Mouse (Mus musculus) megakaryocyte-erythroid progenitor cell, adult 5-6 weeks (primary cell): ENCODE measurements around the gene Casr. TPM values are rescaled to one million over a fixed set of nuclear protein-coding genes. Genes with fewer than 3 reads are reported as not detected.

Source experiments
- ATAC-seq: replicated peaks from 2 replicates; pipeline ENCODE4 v1.8.0; 2016; ENCODE audit warnings: mild to moderate bottlenecking, inconsistent platforms; ENCODE audit not compliant: severe bottlenecking, poor library complexity, low FRiP score, low TSS enrichment
- total RNA-seq, 2 experiments: library from RNA; stranded (forward) in 1 of 2; stranded (reverse) in 1 of 2; fragments of 200-1000, 215-1000 nt in 1 of 2; fragments of >200 nt in 1 of 2; fragmentation: Nextera tagmentation in 1 of 2; gene quantifications; 2 replicates each; pipeline ENCODE4 v1.2.3; 2014 to 2017

Gene Casr
- total RNA-seq (2014; fragmentation: Nextera tagmentation) (not detected in 2 replicates), total RNA-seq (2017) (not detected in 2 replicates)

DNA sequence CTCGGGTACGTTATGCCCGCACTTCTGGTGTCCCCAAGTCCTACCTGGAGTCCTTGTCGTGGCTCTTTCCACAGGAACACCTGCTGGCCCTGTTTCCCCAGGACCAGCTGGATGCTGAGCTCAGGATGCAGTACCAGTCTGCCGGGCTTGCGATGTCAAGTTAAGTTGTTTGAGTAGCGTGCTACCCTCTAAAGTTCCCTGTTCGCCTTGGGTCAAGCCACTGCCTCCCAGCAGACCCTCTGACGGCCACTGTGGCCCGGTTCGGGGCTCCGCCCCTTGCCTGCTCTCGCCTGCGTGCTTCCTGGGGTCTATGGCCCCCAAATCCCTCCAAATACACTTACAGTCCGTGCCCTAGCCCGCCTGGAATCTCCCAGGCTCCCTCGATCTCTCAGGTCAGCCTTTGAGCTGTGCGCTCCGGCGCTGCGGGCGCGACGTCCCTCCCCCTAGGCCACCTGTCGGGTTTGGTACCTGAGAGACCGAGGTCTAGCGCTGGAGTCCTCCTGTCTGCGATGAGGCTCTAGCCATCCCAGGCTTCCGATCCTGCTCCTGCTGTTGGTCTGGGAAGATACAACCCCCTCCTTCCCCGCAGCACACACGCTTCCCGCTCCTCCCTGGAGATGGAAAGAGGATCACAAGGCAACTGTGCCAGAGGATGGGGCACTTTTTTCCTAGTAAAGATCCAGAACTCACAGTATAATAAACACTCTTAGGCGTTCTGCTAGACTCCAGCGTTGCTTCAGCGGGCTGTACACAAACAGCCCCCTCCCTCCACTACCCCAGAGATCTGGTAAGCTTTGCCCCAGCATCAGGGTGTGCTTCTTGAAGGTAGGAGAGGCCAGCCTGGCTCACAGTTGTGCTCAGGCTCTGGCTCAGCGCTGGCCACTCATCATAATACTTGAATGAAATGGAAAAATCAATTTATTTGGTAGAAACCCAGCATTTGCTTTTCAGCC, at the start of gene Casr:
Casr (minus strand) TSS at position 756 of the 953 bp plus-strand sequence.
- no peak for ATAC-seq

DNA sequence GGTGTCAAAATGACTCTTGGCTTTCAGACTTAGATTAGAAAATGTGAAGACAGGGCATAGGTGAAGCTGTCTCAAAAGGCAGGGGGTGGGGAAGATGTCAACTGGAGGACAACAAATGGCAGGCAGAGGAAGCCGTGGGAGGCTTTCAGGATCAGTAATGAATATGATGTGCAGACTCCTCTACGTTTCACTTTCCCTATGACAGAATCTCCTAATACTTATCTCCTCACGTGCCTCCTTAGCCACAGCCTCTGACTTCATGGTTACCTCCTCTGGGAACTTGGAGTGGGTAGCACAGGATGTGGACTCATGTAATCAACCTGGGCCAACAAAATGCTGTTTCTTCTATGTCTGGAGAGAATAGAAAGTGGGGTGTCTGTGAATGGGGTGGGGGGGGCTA, 40.7 kb upstream of the Casr start:
- no peak for ATAC-seq

DNA sequence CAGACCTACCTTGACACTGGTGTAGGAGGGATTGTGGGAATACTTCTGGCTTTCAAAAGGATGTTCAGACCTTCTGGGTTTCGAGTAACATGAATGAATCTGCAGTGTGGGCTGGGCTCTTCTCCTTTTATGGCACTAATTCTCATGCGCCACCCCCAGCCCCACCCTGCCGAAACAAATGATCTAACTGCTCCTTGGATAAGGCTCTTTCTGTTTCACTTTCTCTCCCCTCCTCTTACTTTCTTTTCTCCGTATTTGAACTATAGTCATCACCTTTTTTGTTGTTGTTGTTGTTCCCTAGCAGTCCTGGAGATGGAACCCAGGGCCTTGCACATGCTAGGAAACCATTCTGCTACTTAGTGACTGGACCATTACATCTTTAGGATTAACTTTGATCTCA, 36.3 kb upstream of the Casr start:
- ATAC-seq: peak; percentile 52; the same call in 1 of the 2 replicates

DNA sequence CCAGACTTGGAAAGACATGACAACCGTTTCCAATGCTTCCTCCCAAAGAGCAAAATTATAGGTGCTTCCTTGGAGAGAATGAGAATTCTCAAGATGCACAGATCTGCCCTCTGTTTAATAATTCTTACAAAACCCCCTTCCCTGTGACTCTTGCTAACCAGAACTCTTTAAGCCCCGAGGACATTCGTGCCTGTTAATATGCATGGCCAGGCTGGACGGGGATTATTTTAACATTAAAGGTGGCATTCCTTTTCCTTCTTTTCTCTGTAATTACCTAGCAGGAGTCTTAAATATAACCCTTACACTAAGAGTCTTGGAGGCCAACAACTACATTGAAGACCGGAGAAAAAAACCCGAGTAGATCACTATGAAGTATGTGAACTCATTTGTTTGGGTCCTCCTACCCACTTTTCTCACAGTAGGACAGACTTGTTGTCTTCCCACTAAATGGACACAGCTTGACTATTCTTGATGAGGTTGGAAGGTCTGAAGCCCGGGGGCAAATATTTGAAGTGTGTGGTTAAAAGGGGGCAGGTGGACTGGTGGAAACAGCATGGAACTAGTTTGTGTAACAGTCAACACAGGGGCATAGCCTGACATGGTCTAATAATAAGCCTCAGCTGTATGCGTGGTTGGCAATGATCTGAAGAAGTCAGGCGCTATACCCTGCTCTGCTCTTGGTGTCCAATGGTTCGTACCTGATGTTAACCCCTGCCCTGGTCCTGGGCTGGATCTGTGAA, 34.9 kb upstream of the Casr start:
- no peak for ATAC-seq

DNA sequence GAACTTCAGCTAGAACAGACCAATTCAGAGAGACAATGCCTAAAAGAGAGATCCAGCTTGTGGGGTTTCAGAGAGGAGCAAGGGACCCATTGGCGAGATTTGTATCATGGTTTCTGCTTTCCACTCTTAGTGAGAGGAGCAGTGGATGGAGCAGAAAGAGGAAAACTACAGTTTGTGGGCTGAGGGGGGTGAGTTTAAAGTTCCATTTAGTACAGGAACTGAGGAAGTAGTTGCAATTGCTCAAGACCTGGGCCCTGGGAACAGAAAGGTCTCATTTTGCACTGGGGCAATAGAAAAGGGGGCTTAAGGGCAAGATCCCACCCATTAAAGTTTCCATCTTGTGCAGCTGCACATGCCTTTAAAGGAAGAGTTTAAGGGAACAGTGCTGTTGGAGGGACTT, 28.0 kb upstream of the Casr start:
- ATAC-seq: no peak

DNA sequence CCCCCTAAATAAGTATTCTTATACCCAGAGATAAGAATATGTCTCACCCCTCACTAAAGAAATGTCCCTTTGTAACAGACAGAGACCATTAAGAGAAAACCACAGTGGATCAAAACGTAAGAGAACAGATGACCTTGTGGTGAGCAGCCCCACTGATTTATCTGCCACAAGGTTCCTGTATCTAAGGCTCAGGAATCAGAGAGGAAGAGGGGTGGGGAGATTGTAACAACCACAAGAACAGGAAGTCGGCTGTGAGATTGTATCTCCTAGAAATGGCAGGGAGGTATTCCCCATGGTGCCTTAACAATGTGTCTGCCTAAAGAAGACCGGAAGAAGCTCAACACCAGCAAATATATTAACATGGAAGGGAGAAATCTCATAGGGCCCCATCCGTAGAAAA, 26.0 kb upstream of the Casr start:
- no peak for ATAC-seq

DNA sequence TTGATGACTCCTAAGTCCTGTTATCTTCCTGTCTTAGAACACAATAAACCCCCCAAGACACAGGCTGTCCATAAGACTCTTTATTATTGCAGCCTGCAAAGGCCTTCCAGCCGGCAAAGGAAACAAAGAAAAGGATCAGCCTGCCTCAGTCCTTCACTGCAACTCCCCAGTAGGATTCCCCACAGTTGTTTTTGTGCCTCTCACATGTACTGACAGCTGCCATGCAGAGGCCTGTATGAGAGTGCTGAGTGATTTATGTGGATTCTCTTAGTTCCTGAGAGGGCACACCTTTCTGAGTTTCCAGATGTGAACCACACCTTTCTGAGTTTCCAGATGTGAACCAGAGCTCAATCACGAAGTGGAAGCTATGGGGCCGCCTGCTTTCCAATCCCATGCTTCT, 20.1 kb upstream of the Casr start:
- ATAC-seq: no peak

DNA sequence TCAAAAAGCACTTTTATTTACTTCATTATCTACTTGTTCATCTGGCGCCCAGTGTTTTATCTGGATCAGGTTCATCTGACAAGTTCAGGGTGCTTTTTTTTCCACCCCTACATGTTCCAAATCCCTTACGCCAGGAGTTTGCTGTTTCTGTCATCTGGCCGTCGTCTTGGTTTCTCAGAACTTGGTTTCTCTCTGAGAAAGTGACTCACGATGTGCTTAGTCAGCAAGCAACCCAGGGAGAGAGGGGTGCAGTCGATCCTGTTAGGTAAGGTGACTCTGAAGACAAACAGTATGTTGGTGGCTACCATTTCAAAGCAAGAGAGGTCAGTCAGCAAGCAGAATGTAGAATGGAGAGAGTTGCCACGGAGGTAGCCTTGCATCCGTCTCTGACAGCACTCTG, 10.0 kb upstream of the Casr start:
- ATAC-seq: no peak

DNA sequence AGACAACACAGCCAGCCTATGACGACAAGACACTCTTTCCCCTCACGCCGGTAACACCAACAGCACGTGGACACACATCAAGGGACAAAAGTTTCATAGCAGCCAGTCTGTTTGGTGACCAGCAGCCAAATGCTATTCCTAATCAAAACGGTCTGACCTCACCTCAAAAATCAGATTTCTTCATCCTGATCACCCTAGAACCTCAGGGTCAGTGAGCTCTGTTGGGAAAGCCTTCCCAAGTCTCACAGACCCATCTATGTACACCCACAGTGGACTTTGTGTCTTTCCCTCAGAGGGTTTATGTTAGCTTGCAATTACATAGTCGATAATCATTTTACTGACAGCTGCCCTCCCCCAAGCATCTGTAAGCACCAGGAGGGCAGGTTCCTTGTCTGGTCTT, 2.4 kb downstream of the Casr start:
- ATAC-seq: no peak

DNA sequence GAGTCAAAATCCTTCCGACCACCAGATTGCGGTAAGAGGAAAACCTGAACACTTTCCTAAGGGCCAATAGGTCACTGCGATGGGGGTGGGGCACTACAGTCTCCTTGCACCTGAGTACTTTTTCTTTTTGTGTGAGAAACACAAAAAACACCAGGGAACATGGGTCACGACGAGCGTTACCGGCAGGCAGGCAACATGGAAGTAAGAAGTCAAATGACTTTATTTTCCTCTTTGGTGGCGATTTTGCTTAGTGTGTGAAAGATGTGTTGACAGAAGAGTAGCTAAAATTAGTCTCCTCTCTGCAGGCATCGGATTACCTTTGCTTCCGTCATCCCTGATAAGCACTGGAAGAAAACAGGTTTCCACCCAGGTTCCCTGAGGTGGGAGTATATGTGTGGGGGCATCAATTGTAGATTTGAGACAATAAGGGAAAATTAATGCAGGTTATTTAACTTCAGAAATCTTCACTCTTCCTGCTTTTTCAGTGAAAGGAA, 6.2 kb downstream of the Casr start:
- no peak for ATAC-seq

DNA sequence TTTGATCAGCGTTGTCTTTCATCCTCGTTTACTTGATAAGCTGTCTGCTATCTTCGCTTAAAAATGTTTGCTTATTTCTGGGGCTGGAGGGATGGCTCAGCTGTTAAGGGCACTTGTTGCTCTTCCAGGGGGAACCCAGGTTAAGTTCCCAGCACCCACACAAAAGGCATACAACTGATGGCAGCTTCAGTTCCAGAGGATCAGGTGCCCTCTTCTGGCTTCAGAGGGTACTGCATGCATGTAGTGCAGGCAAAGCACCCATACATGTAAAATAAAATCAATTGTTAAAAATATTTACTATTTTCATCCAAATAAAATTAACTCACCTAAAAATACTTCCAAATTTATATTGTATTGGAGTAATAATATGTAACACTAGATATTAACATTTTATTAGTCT, 8.3 kb downstream of the Casr start:
- ATAC-seq: no peak

DNA sequence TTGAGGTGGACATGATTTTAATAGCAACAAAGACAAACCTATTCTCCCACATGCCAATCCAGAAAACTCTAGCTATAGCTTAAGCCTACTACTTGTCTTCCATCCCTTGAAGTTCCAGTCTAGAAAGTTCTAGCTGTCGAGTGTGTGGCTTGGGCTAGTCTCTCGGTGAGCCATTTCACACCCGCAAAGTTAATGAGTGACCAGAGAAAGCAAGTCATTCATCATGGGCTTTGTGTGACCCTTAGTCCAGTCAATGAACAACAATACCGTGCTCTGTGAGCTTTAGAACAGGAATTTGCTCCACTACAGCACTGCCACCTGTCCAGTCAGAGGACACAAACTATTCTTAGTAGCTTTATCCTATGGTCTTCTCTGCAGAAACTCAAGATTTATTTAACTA, 16.6 kb downstream of the Casr start:
- no peak for ATAC-seq

DNA sequence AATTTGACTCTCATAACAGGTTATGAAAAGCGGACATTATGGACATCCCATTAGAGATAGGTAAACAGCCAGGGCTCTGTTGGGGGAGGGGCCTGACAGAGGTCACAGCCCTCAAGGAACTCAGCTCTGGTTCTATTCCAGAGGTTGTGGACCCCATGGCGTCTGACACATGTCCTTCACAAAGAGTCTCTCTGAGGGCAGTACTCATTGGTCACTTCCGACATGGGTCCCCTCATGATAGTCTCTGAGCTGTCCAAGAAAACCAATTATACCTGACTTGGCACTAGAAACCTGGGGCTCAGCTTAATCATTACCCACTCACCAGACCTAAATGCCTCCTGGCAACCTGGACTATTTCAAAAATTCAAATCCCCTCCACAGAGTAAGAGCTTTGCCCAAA, 18.9 kb downstream of the Casr start:
- ATAC-seq: no peak

DNA sequence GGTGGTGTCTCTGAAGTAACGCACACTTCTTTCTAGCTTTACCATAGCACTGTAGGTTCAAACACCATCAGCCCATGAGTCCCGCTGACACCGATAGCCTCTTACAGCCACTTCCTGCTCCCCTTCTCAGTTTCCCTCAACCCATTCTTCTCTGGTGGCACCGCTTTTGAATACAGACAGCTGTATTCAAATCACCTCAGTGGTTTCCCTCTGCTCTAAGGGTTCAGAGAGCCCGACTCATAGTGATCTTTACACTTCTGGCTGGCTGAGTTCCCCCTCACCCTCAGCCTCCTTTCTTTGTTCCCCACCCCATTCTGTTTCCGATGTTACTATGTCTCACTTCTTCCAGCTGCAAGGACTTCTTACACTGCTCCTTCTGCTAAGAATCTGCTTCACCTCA, 21.1 kb downstream of the Casr start:
- ATAC-seq: no peak

DNA sequence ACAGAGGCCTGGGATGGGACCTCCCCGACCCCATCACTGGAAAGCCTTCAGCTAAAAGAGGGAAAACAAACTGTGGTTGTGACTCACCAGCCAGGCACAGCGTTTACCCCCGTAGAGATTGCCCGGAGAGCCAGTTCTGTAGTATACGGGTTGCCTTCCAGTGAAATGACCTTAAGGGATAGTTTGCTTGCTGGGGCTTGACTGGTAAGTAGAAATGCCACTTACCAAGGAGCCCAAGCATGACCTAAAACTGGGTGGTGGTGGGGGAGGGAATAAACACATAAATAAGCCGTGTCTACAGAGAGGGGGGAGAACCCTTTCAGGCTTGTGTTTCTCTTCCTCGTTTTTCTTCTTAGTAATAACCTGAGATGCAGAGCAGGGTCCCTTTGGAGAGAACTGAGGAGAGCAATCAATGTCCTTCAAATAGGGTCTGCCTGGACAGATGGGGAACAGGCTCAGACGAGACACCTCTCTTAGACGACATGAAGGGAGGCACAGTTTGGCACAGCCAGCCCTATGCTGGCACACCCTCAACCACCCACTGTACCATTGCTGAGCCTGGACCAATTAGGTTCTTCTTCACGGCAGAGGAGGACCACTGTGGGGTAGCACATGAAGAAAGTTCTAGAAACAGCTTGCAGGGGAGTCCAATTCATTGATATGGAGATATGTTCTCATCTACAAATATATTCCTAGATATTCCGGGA, 28.8 kb downstream of the Casr start:
- no peak for ATAC-seq

DNA sequence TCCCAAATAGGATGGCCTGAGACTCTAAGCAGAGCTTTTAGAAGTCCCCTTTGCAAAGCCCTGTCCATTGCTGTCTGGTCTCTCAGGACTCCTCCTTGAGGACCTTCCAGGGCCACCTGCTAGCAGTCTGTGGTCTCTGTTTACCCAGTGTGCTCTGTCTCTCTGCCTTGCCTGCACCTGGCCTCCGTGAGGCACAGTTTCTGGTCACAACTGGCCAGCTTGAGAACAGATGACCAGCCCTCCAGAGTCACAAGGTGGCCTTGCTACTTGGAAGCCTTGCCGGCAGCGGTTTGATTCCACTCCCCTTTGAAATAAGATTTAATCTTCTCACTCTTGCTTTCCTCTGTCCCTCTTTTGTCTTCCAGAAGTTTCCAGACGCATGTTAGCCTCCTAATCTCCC, 29.9 kb downstream of the Casr start:
- no peak for ATAC-seq

DNA sequence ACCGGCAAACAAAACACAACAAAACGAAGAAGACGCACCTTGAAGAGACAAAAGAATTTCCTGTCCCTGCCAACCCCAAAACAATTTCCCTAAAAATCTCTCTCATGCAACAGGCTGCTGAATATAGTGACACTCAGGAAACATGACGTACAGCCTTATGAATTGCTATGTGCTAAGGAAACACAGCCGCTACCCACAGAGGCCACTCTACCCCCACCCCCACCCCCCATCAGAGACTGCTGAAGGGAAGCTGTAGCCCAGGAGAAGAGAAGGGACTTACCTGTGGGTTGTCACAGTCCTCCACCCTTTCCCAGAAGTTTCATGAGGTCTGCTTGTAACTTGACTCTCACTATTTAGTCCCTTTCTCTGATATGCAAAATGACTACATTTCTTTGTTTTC, 30.3 kb downstream of the Casr start:
- no peak for ATAC-seq

DNA sequence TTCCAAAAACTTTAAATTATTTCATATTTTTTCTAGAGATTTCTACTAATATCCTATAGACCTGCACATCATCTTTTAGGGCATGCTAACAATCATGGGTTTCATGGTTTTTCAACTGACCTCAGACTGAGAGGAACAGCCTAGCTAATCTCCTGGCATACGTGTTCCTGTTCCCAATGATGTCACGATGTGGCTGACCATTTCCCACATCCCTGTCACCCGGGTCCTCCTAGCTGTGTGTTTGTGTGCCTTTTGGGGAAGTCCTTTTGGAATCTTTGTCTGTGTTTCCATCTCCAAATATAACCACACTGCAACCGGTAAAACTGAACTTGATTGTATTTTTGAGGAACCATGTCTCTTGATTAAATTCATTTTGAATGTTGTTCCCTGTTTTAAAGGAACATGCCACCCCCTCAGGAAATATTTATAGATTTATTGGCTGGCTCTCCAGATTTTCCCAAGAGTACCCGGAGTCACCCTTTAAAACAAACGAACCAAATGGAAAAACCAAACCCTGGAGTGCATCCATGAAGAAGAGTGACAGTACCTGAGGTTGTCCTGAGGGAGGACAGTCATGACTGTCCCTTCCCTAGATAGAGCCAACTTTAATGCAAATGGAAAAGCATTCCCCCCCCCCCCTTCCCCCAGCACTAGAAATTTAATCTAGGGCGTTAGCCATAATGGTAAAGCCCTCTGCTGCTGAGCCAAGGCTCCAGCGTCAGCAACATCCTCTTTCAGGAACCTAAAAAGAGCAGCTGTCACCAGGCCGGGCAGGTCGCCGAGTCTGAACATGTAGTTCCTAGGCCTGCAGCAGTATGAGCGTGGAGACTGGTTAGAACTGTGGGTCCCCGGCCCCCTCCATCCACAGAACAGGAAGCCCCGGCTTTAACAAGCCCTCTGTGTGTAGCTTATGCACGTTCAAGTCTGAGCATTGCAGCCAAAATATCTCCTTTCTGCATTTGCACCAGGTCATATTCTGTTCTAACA, 31.1 kb downstream of the Casr start:
- ATAC-seq: no peak

DNA sequence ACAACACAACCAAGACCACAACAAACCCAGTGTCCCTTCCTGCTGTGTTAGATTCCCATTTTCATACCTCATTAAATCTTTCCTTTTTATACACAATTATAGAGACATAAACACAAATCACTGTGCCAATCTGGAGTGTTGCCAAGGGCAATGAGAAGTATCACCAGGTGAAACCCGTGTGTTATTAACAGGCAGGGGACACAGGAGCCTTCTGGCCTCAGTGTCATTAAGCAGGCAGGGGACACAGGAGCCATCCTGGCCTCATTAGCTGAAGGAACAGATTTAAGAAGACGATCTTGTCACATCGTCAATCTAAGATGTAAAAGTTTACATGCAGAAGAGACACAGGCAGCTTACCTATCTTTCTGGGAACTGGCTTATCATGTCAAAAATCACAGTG, 33.1 kb downstream of the Casr start:
- ATAC-seq: no peak
